In genomic region chr9:99409280-99409679, GRCm38 (mm10) we compare ENCODE assay signal across 26 mouse cellular contexts. TPM values are rescaled to one million over a fixed set of nuclear protein-coding genes. Genes with fewer than 3 reads are reported as not detected.
A peak's percentile ranks its signal among the peaks of the same experiment; 100 is the strongest.
DNase-seq lines count a peak whose midpoint lies in the region; ATAC-seq lines count a peak whose summit lies in the region.
"Had no signal": no experiment of that assay in that cellular context is flagged by ENCODE, and none has a peak within 500 bp of the region (broad histone marks: within the 10 kb centered on the region; RNA-seq: fewer than 3 reads in every experiment).

No protein-coding gene starts in this region.

- H3K4me1 ChIP-seq in hindbrain, embryonic 11.5 days (replicated peaks; ENCODE audit: control insufficient read depth, insufficient read depth, low read length), result no peaks in the 10 kb centered on the region

- peak; percentile 71 for ATAC-seq in granulocyte monocyte progenitor cell, adult 5-6 weeks (replicated peaks; ENCODE audit: poor library complexity, severe bottlenecking)
- ATAC-seq in megakaryocyte, adult 5-6 weeks (ENCODE audit: poor library complexity, severe bottlenecking), result peak; percentile 54; the same call in 1 of the 2 replicates
- peak; percentile 62 for ATAC-seq in megakaryocyte progenitor cell, adult 5-6 weeks (replicated peaks; ENCODE audit: poor library complexity)
- ATAC-seq in hindbrain, embryonic 11.5 days (ENCODE audit: low FRiP score), result no peak
- ATAC-seq: activated CD4-positive, CD25-positive, alpha-beta regulatory T cell, adult 4 months; CD4-positive, CD25-positive, alpha-beta regulatory T cell, adult 4 months; Patski had no signal

- no peak for DNase-seq in gastrocnemius, adult 8-10 months (ENCODE audit: low spot score in 2 of 2)
- no peak for DNase-seq in hindbrain, embryonic 11.5 days (ENCODE audit: low spot score)
- DNase-seq in heart, adult 8-10 months (ENCODE audit: low spot score), result no peak
- DNase-seq: adrenal gland, adult 2 months; adrenal gland, adult 8-10 months; adrenal gland, postnatal 10 days; adrenal gland, postnatal 14 days; adrenal gland, postnatal 25 days; adrenal gland, postnatal 36 days; B cell, adult 2 months; cerebellum, adult 11 months; cerebellum, adult 11-12 months; cerebellum, adult 18-20 months had no signal

- H3K27me3 ChIP-seq in hindbrain, embryonic 11.5 days (ENCODE audit: control insufficient read depth, insufficient read depth, low read length), result no peaks in the 10 kb centered on the region
- H3K27me3 ChIP-seq: CH12.LX, Patski had no signal

- no peaks in the 10 kb centered on the region for H3K9me3 ChIP-seq in hindbrain, embryonic 11.5 days (ENCODE audit: control insufficient read depth, low read length)
- H3K9me3 ChIP-seq: G1E had no signal

- H3K9ac ChIP-seq in hindbrain, embryonic 11.5 days (ENCODE audit: low read depth, low read length), result no peak overlapping the region

- whole genome bisulfite sequencing in hindbrain, embryonic 11.5 days, result 88% methylated on average over 3 of the region's 3 CpGs

- no peak overlapping the region for H3K4me2 ChIP-seq in hindbrain, embryonic 11.5 days (replicated peaks; ENCODE audit: low read depth, low read length)

- H3K4me3 ChIP-seq in hindbrain, embryonic 11.5 days (ENCODE audit: low read depth, low read length), result no peak overlapping the region

- no peak overlapping the region for H3K27ac ChIP-seq in hindbrain, embryonic 11.5 days (ENCODE audit: low read depth, low read length)

- no peaks in the 10 kb centered on the region for H3K36me3 ChIP-seq in hindbrain, embryonic 11.5 days (ENCODE audit: control insufficient read depth, insufficient read depth, low read length)
- H3K36me3 ChIP-seq: G1E had no signal

RNA-seq across cellular contexts. Expression of gene Mras, which starts 27.9 kb away (rescaled TPM):
- 6.7 and 19.6 TPM in 2 replicates for total RNA-seq in granulocyte monocyte progenitor cell, adult 5-6 weeks (2014; fragmentation: Nextera tagmentation)
- 3.2 and 9.2 TPM in 2 replicates for total RNA-seq in granulocyte monocyte progenitor cell, adult 5-6 weeks (2017)
- total RNA-seq in megakaryocyte, adult 5-6 weeks (2015), result 0.50 and 1.6 TPM in 2 replicates
- total RNA-seq in megakaryocyte, adult 5-6 weeks (2017), result 0.41 and 0.48 TPM in 2 replicates
- 4.7 and 5.1 TPM in 2 replicates for total RNA-seq in megakaryocyte progenitor cell, adult 5-6 weeks (2015)
- 4.1 and 5.2 TPM in 2 replicates for total RNA-seq in megakaryocyte progenitor cell, adult 5-6 weeks (2017)
- 1 to 10 TPM; 3.5 to 7.7 (median 4.5) TPM for total RNA-seq in gastrocnemius, adult 8-10 months (2022)
- 20.7 and 22.9 TPM in 2 replicates for polyA plus RNA-seq in hindbrain, embryonic 11.5 days (2014; fragmentation: Nextera tagmentation; extraction: Ambion mirVana)
- total RNA-seq in heart, adult 8-10 months (2022), result 1 to 10 TPM; 3.7 to 8.8 (median 6.1) TPM
- total RNA-seq: MEL had no signal
- polyA plus RNA-seq: activated CD4-positive, CD25-positive, alpha-beta regulatory T cell, adult 4 months; CD4-positive, CD25-positive, alpha-beta regulatory T cell, adult 4 months had no signal

RNA-seq across cellular contexts. Expression of gene Nme9, which starts 42.0 kb away (rescaled TPM):
- not detected in 2 replicates for total RNA-seq in granulocyte monocyte progenitor cell, adult 5-6 weeks (2014; fragmentation: Nextera tagmentation)
- not detected in 2 replicates for total RNA-seq in granulocyte monocyte progenitor cell, adult 5-6 weeks (2017)
- not detected in 2 replicates for total RNA-seq in megakaryocyte, adult 5-6 weeks (2015)
- total RNA-seq in megakaryocyte, adult 5-6 weeks (2017), result not detected in 2 replicates
- total RNA-seq in megakaryocyte progenitor cell, adult 5-6 weeks (2015), result not detected in 2 replicates
- not detected in 2 replicates for total RNA-seq in megakaryocyte progenitor cell, adult 5-6 weeks (2017)
- not detected for total RNA-seq in gastrocnemius, adult 8-10 months (2022)
- 0.90 and 1.4 TPM in 2 replicates for polyA plus RNA-seq in hindbrain, embryonic 11.5 days (2014; fragmentation: Nextera tagmentation; extraction: Ambion mirVana)
- not detected for total RNA-seq in heart, adult 8-10 months (2022)
- total RNA-seq: adrenal gland, adult 18-20 months; adrenal gland, adult 2 months; adrenal gland, adult 8-10 months; adrenal gland, postnatal 10 days; adrenal gland, postnatal 14 days; adrenal gland, postnatal 25 days; adrenal gland, postnatal 36 days; adrenal gland, postnatal 4 days; CH12.LX; ES-E14; G1E had no signal
- polyA plus RNA-seq: activated CD4-positive, CD25-positive, alpha-beta regulatory T cell, adult 4 months; adrenal gland, adult 2 months; C2C12; CD4-positive, CD25-positive, alpha-beta regulatory T cell, adult 4 months; G1E; Patski had no signal

RNA-seq across cellular contexts. Expression of gene Esyt3, which starts 50.9 kb away (rescaled TPM):
- not detected in 2 replicates for total RNA-seq in granulocyte monocyte progenitor cell, adult 5-6 weeks (2014; fragmentation: Nextera tagmentation)
- not detected in 2 replicates for total RNA-seq in granulocyte monocyte progenitor cell, adult 5-6 weeks (2017)
- not detected in 2 replicates for total RNA-seq in megakaryocyte, adult 5-6 weeks (2015)
- not detected in 2 replicates for total RNA-seq in megakaryocyte, adult 5-6 weeks (2017)
- total RNA-seq in megakaryocyte progenitor cell, adult 5-6 weeks (2015), result not detected in 2 replicates
- not detected in 2 replicates for total RNA-seq in megakaryocyte progenitor cell, adult 5-6 weeks (2017)
- total RNA-seq in gastrocnemius, adult 8-10 months (2022), result not detected
- polyA plus RNA-seq in hindbrain, embryonic 11.5 days (2014; fragmentation: Nextera tagmentation; extraction: Ambion mirVana), result 0.15 and 0.36 TPM in 2 replicates
- under 1 TPM; 0.22 to 0.46 (median 0.39) TPM for total RNA-seq in heart, adult 8-10 months (2022)
- total RNA-seq: CH12.LX, MEL had no signal
- polyA plus RNA-seq: C2C12; CD4-positive, CD25-positive, alpha-beta regulatory T cell, adult 4 months; G1E had no signal
